Mouse (Mus musculus) neutrophil, adult 59 days (primary cell): ENCODE results near the gene Ovol1. TPM values are rescaled to one million over a fixed set of nuclear protein-coding genes. Genes with fewer than 3 reads are reported as not detected.

Experiments
- total RNA-seq, 2 experiments: library from RNA; stranded (reverse); gene quantifications; 1 replicate in 1 of 2; 2 replicates in 1 of 2; pipeline ENCODE4 v1.2.4; 2023

Gene Ovol1
- under 1 TPM in 1 of 2 experiments, not detected in 1; 0.13 TPM for total RNA-seq

GRCm38 (mm10) chr19:5560457-5561041 is at the start of gene Ovol1:
Ovol1 (minus strand) TSS chr19:5560646.

GRCm38 (mm10) chr19:5609547-5610404 is 49.3 kb upstream of the Ovol1 start, which contains the start of gene Kat5:
Kat5 (minus strand) TSS chr19:5610237.

GRCm38 (mm10) chr19:5601752-5602541 is 41.5 kb upstream of the Ovol1 start, which contains the start of gene Rnaseh2c:
Rnaseh2c (plus strand) TSS chr19:5601873.

GRCm38 (mm10) chr19:5567534-5568469 is 7.4 kb upstream of the Ovol1 start, which contains the start of gene Ap5b1:
Ap5b1 (plus strand) TSS chr19:5568025.

GRCm38 (mm10) chr19:5510031-5511026 is 50.1 kb downstream of the Ovol1 start, which contains the start of gene Snx32:
Snx32 (minus strand) TSS chr19:5510538.

GRCm38 (mm10) chr19:5503687-5504086 is 56.8 kb downstream of the Ovol1 start, which contains the start of gene 1700020D05Rik:
1700020D05Rik (minus strand) TSS chr19:5503787.

Other genes with a start within 250 kb of the Ovol1 start
- not detected for gene Catsper1, start 224.9 kb downstream of the Ovol1 start, total RNA-seq
- gene Cst6, start 211.1 kb downstream of the Ovol1 start, total RNA-seq, result not detected
- 10 to 100 TPM; 21.3 to 25.1 TPM for gene Eif1ad, start 193.9 kb downstream of the Ovol1 start, total RNA-seq
- 10 to 100 TPM; 65.2 to 82.5 TPM for gene Banf1, start 193.5 kb downstream of the Ovol1 start, total RNA-seq
- 10 to 100 TPM; 96.2 to 98.5 TPM for gene Sart1, start 171.9 kb downstream of the Ovol1 start, total RNA-seq
- under 1 TPM in 1 of 2 experiments, not detected in 1; 0.20 TPM for gene Tsga10ip, start 158.1 kb downstream of the Ovol1 start, total RNA-seq
- 100 to 1,000 TPM; 122 to 124 TPM for gene Drap1, start 135.7 kb downstream of the Ovol1 start, total RNA-seq
- gene AI837181, start 135.5 kb downstream of the Ovol1 start, total RNA-seq, result 10 to 100 TPM; 38.8 to 44.7 TPM
- gene Fosl1, start 113.1 kb downstream of the Ovol1 start, total RNA-seq, result 10 to 100 TPM; 47.9 to 66.9 TPM
- 1 to 10 TPM; 1.3 to 2.1 TPM for gene Ccdc85b, start 102.8 kb downstream of the Ovol1 start, total RNA-seq
- gene Fibp, start 100.0 kb downstream of the Ovol1 start, total RNA-seq, result 10 to 100 TPM; 51.1 to 59.5 TPM
- under 1 TPM; 0.69 to 0.79 TPM for gene Ctsw, start 92.1 kb downstream of the Ovol1 start, total RNA-seq
- gene Efemp2, start 86.7 kb downstream of the Ovol1 start, total RNA-seq, result 1 to 10 TPM in 1 of 2 experiments, under 1 TPM in 1; 0.20 to 1.2 TPM
- 10 to 100 TPM; 19.9 to 20.9 TPM for gene Mus81, start 72.2 kb downstream of the Ovol1 start, total RNA-seq
- 1,000 to 10,000 TPM; 1,662 to 1,728 TPM for gene Cfl1, start 70.2 kb downstream of the Ovol1 start, total RNA-seq
- gene 1700020D05Rik, start 56.9 kb downstream of the Ovol1 start, total RNA-seq, result 1 to 10 TPM in 1 of 2 experiments, under 1 TPM in 1; 0.88 to 1.6 TPM
- gene Snx32, start 50.1 kb downstream of the Ovol1 start, total RNA-seq, result 1 to 10 TPM; 3.6 to 4.3 TPM
- 10 to 100 TPM; 69.1 to 69.3 TPM for gene Ap5b1, start 7.4 kb upstream of the Ovol1 start, total RNA-seq
- gene Rnaseh2c, start 41.2 kb upstream of the Ovol1 start, total RNA-seq, result 100 to 1,000 TPM; 158 to 174 TPM
- 10 to 100 TPM; 81.3 to 83.8 TPM for gene Kat5, start 49.6 kb upstream of the Ovol1 start, total RNA-seq
- gene Rela, start 76.8 kb upstream of the Ovol1 start, total RNA-seq, result 10 to 100 TPM; 73.0 to 88.9 TPM
- 100 to 1,000 TPM; 212 to 218 TPM for gene Sipa1, start 103.1 kb upstream of the Ovol1 start, total RNA-seq
- 10 to 100 TPM; 86.5 to 87.3 TPM for gene Map3k11, start 128.1 kb upstream of the Ovol1 start, total RNA-seq
- gene Pcnx3, start 128.3 kb upstream of the Ovol1 start, total RNA-seq, result 10 to 100 TPM; 68.8 to 83.2 TPM
- not detected for gene Kcnk7, start 143.7 kb upstream of the Ovol1 start, total RNA-seq
- gene Ehbp1l1, start 165.7 kb upstream of the Ovol1 start, total RNA-seq, result 100 to 1,000 TPM; 150 to 158 TPM
- gene Fam89b, start 169.0 kb upstream of the Ovol1 start, total RNA-seq, result 10 to 100 TPM; 57.9 to 58.5 TPM
- 1 to 10 TPM in 1 of 2 experiments, under 1 TPM in 1; 0.58 to 1.4 TPM for gene Ltbp3, start 180.3 kb upstream of the Ovol1 start, total RNA-seq
- 10 to 100 TPM; 53.8 to 62.1 TPM for gene Scyl1, start 210.8 kb upstream of the Ovol1 start, total RNA-seq